Mouse (Mus musculus) liver, adult 2 months (tissue): ENCODE data around the gene Hmox2.

Experiments
- CTCF ChIP-seq: fragments of 200-500 bp; IDR thresholded peaks from 2 replicates; pipeline ENCODE4 v1.5.1; 2011; ENCODE audit warnings: low read depth, low read length, control low read depth
- POLR2A ChIP-seq: fragments of 200-500 bp; IDR thresholded peaks from 2 replicates; pipeline ENCODE4 v1.6.1; 2011; ENCODE audit warnings: low read length, control low read depth; ENCODE audit not compliant: insufficient read depth; ENCODE audit errors: extremely low read depth

DNA sequence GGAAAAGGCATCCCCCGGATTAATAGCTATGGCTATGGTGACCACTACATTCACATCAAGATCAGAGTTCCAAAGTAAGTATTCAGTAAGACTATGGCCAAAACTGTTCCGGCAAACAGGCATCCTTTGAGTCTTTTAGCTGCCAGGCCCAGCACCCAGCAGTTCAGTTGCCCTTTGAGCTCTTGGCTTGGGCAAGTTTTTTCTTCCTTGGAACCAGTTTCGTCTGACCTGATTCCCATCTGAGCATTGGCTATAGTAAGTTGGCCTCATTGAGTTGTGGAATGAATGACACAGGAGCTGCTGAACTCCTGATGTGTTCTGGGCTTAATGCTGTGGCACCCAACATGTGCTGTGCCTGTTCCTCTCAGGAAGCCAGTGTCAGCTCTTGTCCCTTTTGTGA lies 24.9 kb upstream of the Hmox2 start:
- TF ChIP-seq POLR2A (no peak), CTCF (no peak)
